Mouse (Mus musculus) cerebellum, adult 2 months (tissue): ENCODE results near the gene Cstad. TPM values are rescaled to one million over a fixed set of nuclear protein-coding genes. Genes with fewer than 3 reads are reported as not detected.

Experiments used
- DNase-seq, 2 experiments: peaks; one replicate each; pipeline ENCODE4 v3.0.0; 2021
- H3K27ac ChIP-seq: fragments of 200-500 bp; 2 replicates; pipeline ENCODE4 v1.5.1; 2012; ENCODE audit warnings: low read length, control low read depth, inconsistent platforms; ENCODE audit not compliant: insufficient read depth
- H3K27me3 ChIP-seq: fragments of 200-500 bp; 2 replicates; pipeline ENCODE4 v1.6.1; 2012; ENCODE audit warnings: inconsistent platforms, mild to moderate bottlenecking, low read length, moderate library complexity; ENCODE audit not compliant: control insufficient read depth, insufficient read depth
- H3K4me1 ChIP-seq: fragments of 200-500 bp; 2 replicates; pipeline ENCODE4 v1.6.1; 2011; ENCODE audit warnings: low read length; ENCODE audit not compliant: control insufficient read depth, insufficient read depth
- H3K4me3 ChIP-seq: fragments of 200-500 bp; replicated peaks from 2 replicates; pipeline ENCODE3; 2011; ENCODE audit warnings: mild to moderate bottlenecking, low read depth, low read length, control low read depth; ENCODE audit not compliant: insufficient read depth
- CTCF ChIP-seq: fragments of 200-500 bp; IDR thresholded peaks from 2 replicates; pipeline ENCODE4 v1.5.1; 2011; ENCODE audit warnings: low read depth, mild to moderate bottlenecking, control low read depth, low read length, moderate library complexity, borderline replicate concordance; ENCODE audit not compliant: insufficient read depth
- POLR2A ChIP-seq: fragments of 200-500 bp; IDR thresholded peaks from 2 replicates; pipeline ENCODE4 v1.6.1; 2011; ENCODE audit warnings: low read length, control low read depth, borderline replicate concordance; ENCODE audit not compliant: insufficient read depth
- WGBS: fragments of 180-500 bp; shearing (Covaris S2); methylation state at CpG from one replicate; pipeline ENCODE4 v1.1.7; 2018; 5-methylcytosine and 5-hydroxymethylcytosine counted together
- polyA plus RNA-seq: library from polyadenylated mRNA; depleted of rRNA; stranded (reverse); fragments of >200 nt; gene quantifications from 2 replicates; pipeline ENCODE4 v1.2.3, GENCODE M21; 2012; rRNA removed

Gene Cstad
- polyA plus RNA-seq, 1 experiment, result 3.2 TPM

DNA sequence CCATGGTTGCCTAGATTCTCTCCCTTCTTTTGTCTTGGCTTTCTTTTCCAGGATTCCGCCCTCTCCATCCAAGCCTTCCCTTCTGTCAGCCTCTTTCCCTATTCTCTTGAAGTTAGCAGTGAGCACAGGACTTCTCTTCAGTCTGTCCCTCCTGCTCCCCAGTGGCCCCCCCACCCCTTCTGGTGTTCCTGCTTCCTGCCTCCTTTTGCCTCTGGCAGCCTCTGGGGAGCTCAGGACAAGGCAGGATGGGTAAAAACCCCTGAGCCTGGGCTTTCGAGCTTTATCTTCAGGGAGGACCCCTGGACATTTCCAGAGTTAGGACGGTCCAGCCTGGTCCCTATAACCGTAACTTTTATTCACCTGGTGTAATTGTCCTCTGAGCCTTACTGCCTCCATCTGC, 58.2 kb downstream of the Cstad start:
- Histone ChIP-seq H3K27me3 (no peaks in the 10 kb centered on the region), H3K27ac (no peak overlapping the region; the same call in 1 of the 2 replicates), H3K4me1 (peaks cover 18% of the 10 kb centered on the region), H3K4me3 (no peak overlapping the region)
- no peak for DNase-seq
- TF ChIP-seq CTCF (no peak), POLR2A (no peak)
- 83% methylated on average over 4 of the region's 4 CpGs for WGBS

GRCm38 (mm10) chr2:30654158-30654557, 59.3 kb downstream of the Cstad start:
- no peak for DNase-seq
- WGBS, result 68% methylated on average over 9 of the region's 9 CpGs
- Histone ChIP-seq H3K4me3 (no peak overlapping the region), H3K4me1 (peaks cover 25% of the 10 kb centered on the region), H3K27ac (no peak overlapping the region), H3K27me3 (no peaks in the 10 kb centered on the region)
- TF ChIP-seq POLR2A, result no peak
- no peak for TF ChIP-seq CTCF

DNA sequence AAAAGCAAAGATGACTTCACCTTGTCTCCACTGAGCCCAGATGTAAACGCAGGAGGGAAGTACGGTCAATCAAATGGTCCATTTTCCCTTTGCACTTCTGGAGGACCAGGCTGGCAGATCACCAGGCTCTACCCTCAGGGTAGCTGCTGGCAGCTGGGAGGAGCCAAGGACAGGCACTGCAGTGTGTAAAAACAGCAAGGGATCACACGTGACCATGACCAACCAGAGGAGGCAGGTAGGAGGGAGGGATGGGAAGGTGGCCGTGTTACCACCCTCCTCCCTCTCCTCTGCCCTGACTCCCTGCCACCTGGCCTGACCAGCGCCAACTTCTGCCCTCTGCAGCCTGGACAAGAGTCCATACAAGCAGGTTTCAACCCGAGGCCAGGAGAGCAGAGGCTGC, 59.7 kb downstream of the Cstad start:
- 29% methylated on average over 6 of the region's 6 CpGs for WGBS
- peaks cover 29% of the 10 kb centered on the region for H3K4me1 ChIP-seq

DNA sequence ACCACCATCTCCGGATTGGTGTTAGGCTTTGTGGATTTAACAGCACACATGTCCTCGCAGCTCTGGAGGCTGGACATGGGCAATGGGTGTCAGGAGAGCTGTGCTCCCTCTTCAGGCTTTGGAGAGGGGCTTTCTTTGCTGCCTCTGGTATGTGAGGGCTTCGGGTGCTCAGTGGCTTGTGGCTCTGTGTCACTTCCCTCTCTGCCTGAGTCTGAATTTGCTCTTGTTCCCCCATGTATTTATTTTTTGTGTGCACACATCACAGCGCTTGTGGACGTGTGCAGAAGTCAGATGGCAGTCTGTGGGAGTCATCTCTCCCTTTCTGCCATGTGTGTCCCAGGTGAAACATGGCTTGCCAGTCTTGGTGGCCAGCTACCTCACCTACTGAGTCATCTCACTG, 60.9 kb downstream of the Cstad start:
- Histone ChIP-seq H3K4me3 (no peak overlapping the region), H3K4me1 (peaks cover 41% of the 10 kb centered on the region), H3K27me3 (no peaks in the 10 kb centered on the region), H3K27ac (no peak overlapping the region)
- TF ChIP-seq POLR2A (no peak), CTCF (no peak)
- 91% methylated on average over 5 of the region's 5 CpGs for WGBS
- DNase-seq, result no peak

More for the DNA sequence above, 59.7 kb downstream of the Cstad start:
- Histone ChIP-seq H3K27ac (no peak overlapping the region), H3K27me3 (no peaks in the 10 kb centered on the region), H3K4me3 (no peak overlapping the region)
- TF ChIP-seq POLR2A (no peak), CTCF (no peak)
- no peak for DNase-seq

GRCm38 (mm10) chr2:30656711-30657555, 62.1 kb downstream of the Cstad start:
- H3K27ac ChIP-seq, result peak overlapping the region; percentile 97
- WGBS, result 69% methylated on average over 13 of the region's 13 CpGs
- DNase-seq, result no peak
- no peak overlapping the region for H3K4me3 ChIP-seq
- peaks cover 41% of the 10 kb centered on the region for H3K4me1 ChIP-seq
- no peak for TF ChIP-seq POLR2A
- TF ChIP-seq CTCF, result no peak
- H3K27me3 ChIP-seq, result no peaks in the 10 kb centered on the region

GRCm38 (mm10) chr2:30657674-30658479, 63.0 kb downstream of the Cstad start:
- no peaks in the 10 kb centered on the region for H3K27me3 ChIP-seq
- WGBS, result 3% methylated on average over 42 of the region's 42 CpGs
- H3K27ac ChIP-seq, result peak overlapping the region; percentile 97
- peak overlapping the region; percentile 54 for H3K4me3 ChIP-seq
- peaks cover 41% of the 10 kb centered on the region for H3K4me1 ChIP-seq
- DNase-seq, result peak in 1 of 2 experiments; percentile 64
- TF ChIP-seq CTCF (no peak), POLR2A (no peak)

- WGBS, result under 1% methylated on average over 45 of the region's 45 CpGs
- Histone ChIP-seq H3K27ac (peak overlapping the region; percentile 98), H3K27me3 (no peaks in the 10 kb centered on the region), H3K4me3 (peak overlapping the region; percentile 54), H3K4me1 (peaks cover 41% of the 10 kb centered on the region)
- TF ChIP-seq POLR2A (peak; percentile 90), CTCF (no peak)
- peak; percentile 99 to 100 for DNase-seq
Observed at GRCm38 (mm10) chr2:30658480-30658843, 63.6 kb downstream of the Cstad start.

Other genes with a start within 250 kb of the Cstad start
- gene Sh3glb2, start 235.7 kb upstream of the Cstad start, polyA plus RNA-seq, result 509 and 525 TPM in 2 replicates
- 108 and 114 TPM in 2 replicates for gene Miga2, start 230.8 kb upstream of the Cstad start, polyA plus RNA-seq
- gene Dolpp1, start 202.8 kb upstream of the Cstad start, polyA plus RNA-seq, result 50.5 and 55.9 TPM in 2 replicates
- gene Crat, start 179.2 kb upstream of the Cstad start, polyA plus RNA-seq, result 50.9 and 52.1 TPM in 2 replicates
- 204 and 207 TPM in 2 replicates for gene Ptpa, start 179.0 kb upstream of the Cstad start, polyA plus RNA-seq
- gene Ier5l, start 120.8 kb upstream of the Cstad start, polyA plus RNA-seq, result 5.1 and 7.5 TPM in 2 replicates
- gene 1700001O22Rik, start 208.6 kb downstream of the Cstad start, polyA plus RNA-seq, result 3.8 and 4.7 TPM in 2 replicates
- gene Ntmt1, start 212.8 kb downstream of the Cstad start, polyA plus RNA-seq, result 37.1 and 37.8 TPM in 2 replicates
- 46.6 and 52.6 TPM in 2 replicates for gene Asb6, start 235.3 kb downstream of the Cstad start, polyA plus RNA-seq
- gene Prrx2, start 239.9 kb downstream of the Cstad start, polyA plus RNA-seq, result 1.7 and 2.1 TPM in 2 replicates